Mouse (Mus musculus): ENCODE measurements around the gene Ppp1r7. TPM values are rescaled to one million over a fixed set of nuclear protein-coding genes. Genes with fewer than 3 reads are reported as not detected.
A peak's percentile ranks its signal among the peaks of the same experiment; 100 is the strongest.

The Ppp1r7 gene
- polyA plus RNA-seq, 1 experiment: 10.6 TPM

GRCm38 (mm10) chr1:93334621-93335020 lies 8.0 kb upstream of the Ppp1r7 start:
- H3K27me3 ChIP-seq (ENCODE audit: control insufficient read depth, insufficient read depth, low read length): no peaks in the 10 kb centered on the region
- H3K4me3 ChIP-seq (ENCODE audit: control insufficient read depth, low read depth, low read length): no peak overlapping the region
- peaks cover 5% of the 10 kb centered on the region; the same call in 1 of the 2 replicates for H3K36me3 ChIP-seq (ENCODE audit: control insufficient read depth, insufficient read depth, low read length)
- H3K4me1 ChIP-seq (ENCODE audit: control insufficient read depth, insufficient read depth, low read length): no peaks in the 10 kb centered on the region
- TF ChIP-seq POLR2A (IDR thresholded peaks at IDR 0.05; ENCODE audit: control insufficient read depth, low read depth, low read length) (no peak), CTCF (IDR thresholded peaks at IDR 0.05; ENCODE audit: control insufficient read depth, insufficient read depth, insufficient replicate concordance, low read depth, low read length) (no peak)
- H3K27ac ChIP-seq (ENCODE audit: control insufficient read depth, insufficient read depth, low read depth, low read length): no peak overlapping the region

- no peaks in the 10 kb centered on the region; the same call in 1 of the 2 replicates for H3K36me3 ChIP-seq (ENCODE audit: control insufficient read depth, insufficient read depth, low read length)
- no peaks in the 10 kb centered on the region for H3K27me3 ChIP-seq (ENCODE audit: control insufficient read depth, insufficient read depth, low read length)
- H3K27ac ChIP-seq (ENCODE audit: control insufficient read depth, insufficient read depth, low read depth, low read length): peak overlapping the region; percentile 95
- H3K4me3 ChIP-seq (ENCODE audit: control insufficient read depth, low read depth, low read length): peak overlapping the region; percentile 97
- TF ChIP-seq POLR2A (IDR thresholded peaks at IDR 0.05; ENCODE audit: control insufficient read depth, low read depth, low read length) (peak; percentile 65), CTCF (IDR thresholded peaks at IDR 0.05; ENCODE audit: control insufficient read depth, insufficient read depth, insufficient replicate concordance, low read depth, low read length) (no peak)
- H3K4me1 ChIP-seq (ENCODE audit: control insufficient read depth, insufficient read depth, low read length): peaks cover 2% of the 10 kb centered on the region; the same call in 1 of the 2 replicates
Measured at GRCm38 (mm10) chr1:93343504-93344047, 922 bp downstream of the Ppp1r7 start.

GRCm38 (mm10) chr1:93347176-93347575 lies 4.5 kb downstream of the Ppp1r7 start:
- TF ChIP-seq CTCF (IDR thresholded peaks at IDR 0.05; ENCODE audit: control insufficient read depth, insufficient read depth, insufficient replicate concordance, low read depth, low read length) (no peak), POLR2A (IDR thresholded peaks at IDR 0.05; ENCODE audit: control insufficient read depth, low read depth, low read length) (no peak)

GRCm38 (mm10) chr1:93349701-93350100 lies 7.0 kb downstream of the Ppp1r7 start:
- H3K36me3 ChIP-seq (ENCODE audit: control insufficient read depth, insufficient read depth, low read length): peaks cover 4% of the 10 kb centered on the region

More at GRCm38 (mm10) chr1:93347176-93347575, 4.5 kb downstream of the Ppp1r7 start:
- Histone ChIP-seq H3K27me3 (ENCODE audit: control insufficient read depth, insufficient read depth, low read length) (no peaks in the 10 kb centered on the region), H3K27ac (ENCODE audit: control insufficient read depth, insufficient read depth, low read depth, low read length) (no peak overlapping the region), H3K36me3 (ENCODE audit: control insufficient read depth, insufficient read depth, low read length) (peaks cover 4% of the 10 kb centered on the region), H3K4me3 (ENCODE audit: control insufficient read depth, low read depth, low read length) (no peak overlapping the region), H3K4me1 (ENCODE audit: control insufficient read depth, insufficient read depth, low read length) (peaks cover 2% of the 10 kb centered on the region; the same call in 1 of the 2 replicates)

GRCm38 (mm10) chr1:93352724-93353123 lies 10.1 kb downstream of the Ppp1r7 start:
- Histone ChIP-seq H3K4me3 (ENCODE audit: control insufficient read depth, low read depth, low read length) (no peak overlapping the region), H3K27me3 (ENCODE audit: control insufficient read depth, insufficient read depth, low read length) (no peaks in the 10 kb centered on the region), H3K4me1 (ENCODE audit: control insufficient read depth, insufficient read depth, low read length) (no peaks in the 10 kb centered on the region; the same call in 1 of the 2 replicates), H3K36me3 (ENCODE audit: control insufficient read depth, insufficient read depth, low read length) (peaks cover 4% of the 10 kb centered on the region), H3K27ac (ENCODE audit: control insufficient read depth, insufficient read depth, low read depth, low read length) (no peak overlapping the region)
- TF ChIP-seq CTCF (IDR thresholded peaks at IDR 0.05; ENCODE audit: control insufficient read depth, insufficient read depth, insufficient replicate concordance, low read depth, low read length) (no peak), POLR2A (IDR thresholded peaks at IDR 0.05; ENCODE audit: control insufficient read depth, low read depth, low read length) (no peak)

More at GRCm38 (mm10) chr1:93349701-93350100, 7.0 kb downstream of the Ppp1r7 start:
- no peak overlapping the region for H3K4me3 ChIP-seq (ENCODE audit: control insufficient read depth, low read depth, low read length)
- H3K4me1 ChIP-seq (ENCODE audit: control insufficient read depth, insufficient read depth, low read length): no peaks in the 10 kb centered on the region; the same call in 1 of the 2 replicates
- no peak overlapping the region for H3K27ac ChIP-seq (ENCODE audit: control insufficient read depth, insufficient read depth, low read depth, low read length)
- TF ChIP-seq POLR2A (IDR thresholded peaks at IDR 0.05; ENCODE audit: control insufficient read depth, low read depth, low read length) (no peak), CTCF (IDR thresholded peaks at IDR 0.05; ENCODE audit: control insufficient read depth, insufficient read depth, insufficient replicate concordance, low read depth, low read length) (no peak)
- H3K27me3 ChIP-seq (ENCODE audit: control insufficient read depth, insufficient read depth, low read length): no peaks in the 10 kb centered on the region

GRCm38 (mm10) chr1:93362661-93363060 lies 20.0 kb downstream of the Ppp1r7 start:
- Histone ChIP-seq H3K27me3 (ENCODE audit: control insufficient read depth, insufficient read depth, low read length) (no peaks in the 10 kb centered on the region), H3K27ac (ENCODE audit: control insufficient read depth, insufficient read depth, low read depth, low read length) (no peak overlapping the region), H3K36me3 (ENCODE audit: control insufficient read depth, insufficient read depth, low read length) (peaks cover 4% of the 10 kb centered on the region), H3K4me1 (ENCODE audit: control insufficient read depth, insufficient read depth, low read length) (no peaks in the 10 kb centered on the region), H3K4me3 (ENCODE audit: control insufficient read depth, low read depth, low read length) (no peak overlapping the region)
- no peak for TF ChIP-seq POLR2A (IDR thresholded peaks at IDR 0.05; ENCODE audit: control insufficient read depth, low read depth, low read length)
- TF ChIP-seq CTCF (IDR thresholded peaks at IDR 0.05; ENCODE audit: control insufficient read depth, insufficient read depth, insufficient replicate concordance, low read depth, low read length): no peak

- Histone ChIP-seq H3K27ac (ENCODE audit: control insufficient read depth, insufficient read depth, low read depth, low read length) (no peak overlapping the region), H3K4me1 (ENCODE audit: control insufficient read depth, insufficient read depth, low read length) (no peaks in the 10 kb centered on the region), H3K36me3 (ENCODE audit: control insufficient read depth, insufficient read depth, low read length) (peaks cover 4% of the 10 kb centered on the region), H3K27me3 (ENCODE audit: control insufficient read depth, insufficient read depth, low read length) (no peaks in the 10 kb centered on the region), H3K4me3 (ENCODE audit: control insufficient read depth, low read depth, low read length) (no peak overlapping the region)
- TF ChIP-seq POLR2A (IDR thresholded peaks at IDR 0.05; ENCODE audit: control insufficient read depth, low read depth, low read length): no peak
- no peak for TF ChIP-seq CTCF (IDR thresholded peaks at IDR 0.05; ENCODE audit: control insufficient read depth, insufficient read depth, insufficient replicate concordance, low read depth, low read length)
Measured at GRCm38 (mm10) chr1:93365641-93366040, 23.0 kb downstream of the Ppp1r7 start.
